Mouse (Mus musculus) gastrocnemius, adult 18-20 months (tissue): Measurements from ENCODE around the gene Hsd3b6. TPM values are rescaled to one million over a fixed set of nuclear protein-coding genes. Genes with fewer than 3 reads are reported as not detected.

Source experiments
- total RNA-seq, 2 experiments: library from RNA; stranded (reverse); gene quantifications; 2 replicates each; pipeline ENCODE4 v1.2.3; 2021

Hsd3b6 gene
- total RNA-seq, 2 experiments from 2014 or later: not detected

Other genes with a start within 250 kb of the Hsd3b6 start
- under 1 TPM in 1 of 2 experiments, not detected in 1; 0.14 TPM for gene Gm10681, start 225.6 kb downstream of the Hsd3b6 start, total RNA-seq
- gene Hsd3b5, start 184.2 kb downstream of the Hsd3b6 start, total RNA-seq: not detected
- gene Hsd3b2, start 89.9 kb downstream of the Hsd3b6 start, total RNA-seq: not detected
- gene Hsd3b3, start 51.3 kb downstream of the Hsd3b6 start, total RNA-seq: not detected
- under 1 TPM in 1 of 2 experiments, not detected in 1; 0.18 TPM for gene Hsd3b1, start 45.4 kb upstream of the Hsd3b6 start, total RNA-seq
- gene Hao2, start 78.8 kb upstream of the Hsd3b6 start, total RNA-seq: under 1 TPM in 1 of 2 experiments, not detected in 1; 0.21 TPM